Mouse (Mus musculus) liver, postnatal 0 days (tissue): ENCODE results near the gene Med8. TPM values are rescaled to one million over a fixed set of nuclear protein-coding genes. Genes with fewer than 3 reads are reported as not detected.
A peak's percentile ranks its signal among the peaks of the same experiment; 100 is the strongest.

Experiments
- ATAC-seq: fragments of 200-750 bp; cut with Nextera tagmentation; 2 replicates; pipeline ENCODE4 v1.8.0; 2017; ENCODE audit warnings: mild to moderate bottlenecking, moderate library complexity
- DNase-seq: peaks from one replicate; pipeline ENCODE4 v3.0.0-alpha.2; 2016
- H3K27ac ChIP-seq: fragments of 300-500 bp; sonication (generic); 2 replicates; pipeline ENCODE4 v1.5.1; 2014; ENCODE audit warnings: antibody characterized with exemption, moderate library complexity, mild to moderate bottlenecking, low read depth
- H3K27me3 ChIP-seq: fragments of 300-500 bp; sonication (generic); 2 replicates; pipeline ENCODE4 v1.6.1; 2014; ENCODE audit warnings: low read length, control low read depth, mixed read lengths; ENCODE audit not compliant: insufficient read depth
- H3K36me3 ChIP-seq: fragments of 300-500 bp; sonication (generic); replicated peaks from 2 replicates; pipeline ENCODE4 v1.6.1; 2014; ENCODE audit warnings: mild to moderate bottlenecking, control low read depth, low read length, moderate library complexity, mixed read lengths; ENCODE audit not compliant: insufficient read depth
- H3K4me1 ChIP-seq: fragments of 300-500 bp; sonication (generic); 2 replicates; pipeline ENCODE4 v1.6.1; 2014; ENCODE audit warnings: antibody characterized with exemption, mild to moderate bottlenecking, control low read depth; ENCODE audit not compliant: insufficient read depth
- H3K4me2 ChIP-seq: fragments of 300-500 bp; sonication (generic); 2 replicates; pipeline ENCODE4 v1.6.1; 2014; ENCODE audit warnings: low read depth, mild to moderate bottlenecking, low read length, moderate library complexity, mixed read lengths
- H3K4me3 ChIP-seq: fragments of 300-500 bp; sonication (generic); 2 replicates; pipeline ENCODE4 v1.5.1; 2014; ENCODE audit warnings: low read depth, low read length
- H3K9ac ChIP-seq: fragments of 300-500 bp; sonication (generic); replicated peaks from 2 replicates; pipeline ENCODE4 v1.6.1; 2014; ENCODE audit warnings: mild to moderate bottlenecking, moderate library complexity
- H3K9me3 ChIP-seq: fragments of 300-500 bp; sonication (generic); 2 replicates; pipeline ENCODE4 v1.6.1; 2016; ENCODE audit warnings: mild to moderate bottlenecking, control low read depth, low read length, mixed read lengths
- CTCF ChIP-seq: sonication (generic); IDR thresholded peaks from 2 replicates; pipeline ENCODE4 v1.5.1; 2016; ENCODE audit warnings: antibody characterized with exemption, low read depth
- EP300 ChIP-seq: IDR thresholded peaks from 2 replicates; pipeline ENCODE4 v1.6.1; 2016; ENCODE audit warnings: antibody characterized with exemption, low read depth, mild to moderate bottlenecking
- WGBS: fragments of 180-500 bp; shearing (Covaris S2); extraction: QIAGEN DNeasy Blood & Tissue Kit; methylation state at CpG from one replicate; pipeline ENCODE4 v1.1.7; 2014; ENCODE audit not compliant: insufficient replicate concordance; 5-methylcytosine and 5-hydroxymethylcytosine counted together
- polyA plus RNA-seq: library from polyadenylated mRNA; unstranded; fragments of >200 nt; fragmentation: Nextera tagmentation; extraction: Ambion mirVana; gene quantifications from 2 replicates; pipeline ENCODE4 v1.2.1, GENCODE M21; 2015

The Med8 gene
- polyA plus RNA-seq, 1 experiment from 2014 or later: 59.7 TPM

DNA sequence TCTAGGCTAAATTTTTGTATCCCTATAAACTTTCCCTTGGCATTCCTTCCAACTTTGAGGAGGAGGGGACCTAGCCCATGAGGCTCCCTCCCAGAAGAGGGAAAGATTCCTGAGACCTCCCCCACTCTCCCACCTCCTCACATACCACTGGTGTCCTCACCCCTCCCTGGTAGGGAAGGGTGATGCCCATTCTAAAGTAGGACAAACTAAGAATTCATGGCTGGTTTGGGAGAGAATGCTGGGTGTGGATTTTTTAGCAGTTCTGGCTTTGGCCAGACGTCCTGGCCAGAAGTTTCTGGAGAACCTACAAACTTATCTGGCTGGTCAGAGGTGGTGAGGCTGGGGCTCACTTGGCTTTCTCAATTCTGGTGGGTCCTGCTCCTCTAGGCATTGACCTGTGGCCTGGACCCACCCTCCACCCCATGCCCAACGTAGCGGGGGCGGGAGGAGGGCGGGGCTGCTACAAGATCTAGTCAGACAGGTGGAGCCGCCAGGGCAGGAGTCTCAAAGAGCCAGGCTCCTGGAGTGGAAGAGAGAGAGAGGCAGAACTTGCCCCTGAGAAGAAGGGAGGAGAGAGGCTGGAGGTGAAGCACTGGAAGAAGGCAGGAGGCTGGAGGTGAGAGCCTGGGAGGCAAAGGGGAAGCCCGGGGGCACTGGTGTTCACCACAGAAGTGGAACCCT is 20.2 kb downstream of the Med8 start:
- WGBS: 17% methylated on average over 7 of the region's 7 CpGs
- no peak for TF ChIP-seq CTCF
- TF ChIP-seq EP300: no peak
- peak; percentile 47 for DNase-seq
- H3K27me3 ChIP-seq: no peaks in the 10 kb centered on the region
- peak overlapping the region; percentile 90 for H3K9ac ChIP-seq
- no peaks in the 10 kb centered on the region for H3K9me3 ChIP-seq
- H3K27ac ChIP-seq: peak overlapping the region; percentile 93
- ATAC-seq: no peak
- H3K4me3 ChIP-seq: peak overlapping the region; percentile 85
- peak overlapping the region; percentile 98 for H3K4me2 ChIP-seq
- H3K36me3 ChIP-seq: peaks cover 45% of the 10 kb centered on the region
- peaks cover 59% of the 10 kb centered on the region for H3K4me1 ChIP-seq

DNA sequence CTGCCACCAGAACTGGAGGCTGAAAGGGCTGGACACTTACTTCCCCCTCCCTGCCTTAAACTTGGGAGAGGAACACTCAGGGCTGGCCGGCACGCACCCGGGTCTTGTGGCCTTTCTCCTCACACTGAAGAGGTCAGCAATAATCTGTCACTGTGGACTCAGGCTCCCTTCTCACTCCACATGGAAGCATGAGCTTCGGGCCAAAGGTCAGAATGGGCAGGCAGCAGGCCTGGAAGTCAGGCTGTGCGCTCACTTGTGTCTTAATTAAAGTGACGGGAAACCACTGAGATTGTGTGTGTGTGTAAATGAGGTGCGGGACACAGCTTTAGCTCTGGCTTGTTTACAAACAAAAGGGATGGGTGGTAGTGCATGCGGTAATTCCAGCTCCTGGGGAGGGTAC is 23.2 kb downstream of the Med8 start:
- WGBS: 64% methylated on average over 8 of the region's 8 CpGs
- peaks cover 54% of the 10 kb centered on the region for H3K36me3 ChIP-seq

DNA sequence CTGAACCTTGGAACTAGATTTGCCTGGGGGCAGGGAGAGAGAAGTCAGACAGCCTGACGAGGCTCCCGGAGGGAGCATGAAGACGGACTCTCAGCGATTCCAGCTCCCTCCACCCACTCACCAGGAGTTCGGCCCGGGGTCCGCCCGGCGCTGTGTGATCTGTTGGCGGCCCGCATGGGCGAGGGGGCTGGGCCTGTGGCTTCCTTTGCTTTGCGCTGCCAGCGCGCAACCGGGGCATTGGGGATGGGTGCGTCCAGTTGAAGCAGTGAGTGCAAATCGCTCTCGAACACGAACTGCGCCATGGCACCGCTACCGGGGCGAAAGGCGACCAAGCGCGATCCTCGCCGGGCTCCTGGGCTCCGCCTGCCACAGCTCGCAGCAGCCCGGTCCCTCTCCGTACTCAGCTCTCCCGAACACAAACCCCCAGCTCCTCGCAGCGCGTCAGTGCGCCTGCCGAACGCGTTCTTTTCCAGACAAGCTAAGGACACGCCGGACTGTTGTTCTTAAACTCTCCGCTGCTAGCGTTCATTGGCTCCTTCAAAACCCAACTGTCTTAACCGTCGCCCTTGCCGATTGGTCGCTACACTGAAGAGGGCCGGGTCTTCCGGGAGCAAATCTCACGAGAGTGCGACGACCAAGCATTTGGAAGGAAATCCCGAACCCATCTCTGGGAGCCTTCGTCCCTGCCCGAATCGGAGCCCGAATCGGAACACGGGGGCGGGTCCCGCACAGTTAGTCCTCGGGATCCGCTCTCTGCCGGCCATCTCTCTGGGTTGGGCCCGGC is 27.9 kb downstream of the Med8 start, which contains the start of gene Cdc20:
TSS of gene Cdc20 (minus strand) at position 533 of the 784 bp plus-strand sequence.
- H3K4me2 ChIP-seq: peak within 1 kb of the TSS; percentile 84
- ATAC-seq: peak; percentile 96
- peaks cover 34% of the 10 kb centered on the region for H3K36me3 ChIP-seq
- TF ChIP-seq EP300: peak; percentile 77; the same call in 1 of the 2 replicates
- no peak for TF ChIP-seq CTCF
- H3K9ac ChIP-seq: peak within 1 kb of the TSS; percentile 85
- H3K9me3 ChIP-seq: no peaks in the 10 kb centered on the region
- peak; percentile 91 for DNase-seq
- peak within 1 kb of the TSS; percentile 80 for H3K27ac ChIP-seq
- under 1% methylated on average over 67 of the region's 67 CpGs for WGBS
- H3K4me3 ChIP-seq: peak within 1 kb of the TSS; percentile 76
- H3K4me1 ChIP-seq: peaks cover 30% of the 10 kb centered on the region
- no peaks in the 10 kb centered on the region for H3K27me3 ChIP-seq

More for the DNA sequence above, 23.2 kb downstream of the Med8 start:
- DNase-seq: no peak
- H3K27ac ChIP-seq: 0 out of 2 replicates have a peak overlapping the region, but pooled peaks have one; percentile 12
- H3K4me2 ChIP-seq: no peak overlapping the region
- H3K27me3 ChIP-seq: no peaks in the 10 kb centered on the region
- no peaks in the 10 kb centered on the region for H3K9me3 ChIP-seq
- H3K4me3 ChIP-seq: no peak overlapping the region
- peaks cover 56% of the 10 kb centered on the region for H3K4me1 ChIP-seq
- no peak for TF ChIP-seq EP300
- no peak for TF ChIP-seq CTCF
- ATAC-seq: no peak
- no peak overlapping the region for H3K9ac ChIP-seq

DNA sequence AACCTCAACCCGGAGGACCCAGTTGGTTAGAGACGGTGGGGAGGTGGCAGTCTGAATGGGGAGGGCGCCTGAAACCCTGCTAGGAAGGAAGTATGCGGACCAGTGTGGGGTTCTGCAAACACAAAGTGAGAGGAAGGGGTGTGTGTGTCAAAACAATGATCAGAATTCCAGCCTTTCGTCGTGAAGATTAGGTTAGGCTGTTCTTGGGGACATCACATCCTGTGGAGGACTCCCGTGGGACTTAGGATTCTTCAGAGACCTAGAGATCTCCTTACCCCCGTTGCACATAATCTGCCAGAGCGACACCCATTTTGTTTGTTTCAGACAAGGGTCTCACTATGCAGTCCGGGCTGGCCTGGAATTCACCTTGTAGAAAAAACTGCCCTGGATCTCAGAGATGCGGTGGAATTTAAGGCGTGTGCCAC is 28.7 kb downstream of the Med8 start:
- H3K4me1 ChIP-seq: peaks cover 21% of the 10 kb centered on the region
- H3K36me3 ChIP-seq: peaks cover 26% of the 10 kb centered on the region
- no peaks in the 10 kb centered on the region for H3K27me3 ChIP-seq
- 10% methylated on average over 12 of the region's 12 CpGs for WGBS
- peak overlapping the region; percentile 80 for H3K27ac ChIP-seq
- no peaks in the 10 kb centered on the region for H3K9me3 ChIP-seq
- H3K9ac ChIP-seq: peak overlapping the region; percentile 85
- H3K4me2 ChIP-seq: peak overlapping the region; percentile 84
- ATAC-seq (peak; percentile 34), DNase-seq (peak; percentile 31)
- peak overlapping the region; percentile 76 for H3K4me3 ChIP-seq
- TF ChIP-seq EP300: no peak
- no peak for TF ChIP-seq CTCF

DNA sequence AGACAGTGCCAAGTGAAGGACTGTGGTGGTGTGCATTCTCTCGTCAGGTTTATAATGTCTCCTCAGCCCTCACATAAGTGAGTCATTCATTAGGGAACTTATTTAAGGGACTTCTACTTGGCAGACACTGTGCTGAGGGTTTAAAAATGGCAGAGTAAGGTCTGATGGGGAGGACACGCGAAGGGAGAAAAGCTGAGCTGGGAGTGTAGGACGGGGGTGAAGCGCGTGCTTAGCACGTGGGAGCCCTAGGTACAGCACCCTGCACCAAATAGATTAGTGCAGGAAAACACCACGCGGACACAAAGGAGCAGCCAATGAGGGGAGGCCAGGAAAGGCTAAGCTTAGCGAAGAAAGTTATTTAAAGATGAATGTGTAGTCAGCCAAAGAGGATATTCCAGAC is 36.0 kb downstream of the Med8 start:
- 76% methylated on average over 10 of the region's 10 CpGs for WGBS

More for the DNA sequence above, 36.0 kb downstream of the Med8 start:
- DNase-seq (no peak), ATAC-seq (no peak)
- Histone ChIP-seq H3K27me3 (no peaks in the 10 kb centered on the region), H3K4me2 (no peak overlapping the region), H3K4me1 (no peaks in the 10 kb centered on the region; the same call in 1 of the 2 replicates), H3K36me3 (no peaks in the 10 kb centered on the region), H3K27ac (no peak overlapping the region), H3K4me3 (no peak overlapping the region), H3K9me3 (no peaks in the 10 kb centered on the region), H3K9ac (no peak overlapping the region)
- TF ChIP-seq EP300 (no peak), CTCF (no peak)
